Mouse (Mus musculus): ENCODE results near the gene Ppig.

DNA sequence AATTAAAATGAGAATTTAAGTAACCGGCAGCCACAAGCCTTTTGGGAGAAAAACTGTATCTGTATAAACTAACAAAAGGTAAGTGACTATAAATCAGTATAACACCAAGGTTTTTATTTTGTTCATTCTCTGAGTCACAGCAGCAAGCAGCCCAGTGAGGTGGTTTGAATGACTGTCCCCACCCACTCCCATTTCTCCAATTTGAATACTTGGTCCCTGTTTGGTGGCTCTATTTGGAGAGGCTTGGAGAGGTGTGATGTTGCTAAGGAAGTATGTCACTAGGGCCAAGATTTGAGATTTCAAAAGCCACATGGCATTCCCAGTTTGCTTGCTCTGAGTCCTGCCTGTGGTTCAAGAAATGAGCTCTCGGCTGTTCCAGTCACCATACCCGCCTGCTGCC, 32.1 kb upstream of the Ppig start:
- TF ChIP-seq CTCF (conservative IDR thresholded peaks at IDR 0.05; ENCODE audit: low read length), result no peak
- TF ChIP-seq NANOG (IDR thresholded peaks at IDR 0.05; ENCODE audit: borderline replicate concordance, low read length), result no peak

Data from E14TG2a.4 (cell line).